In genomic region chr3:136836319-136837193, GRCm38 (mm10) we compare ENCODE assay signal across 9 mouse cellular contexts.
DNase-seq lines count a peak whose midpoint lies in the region; ATAC-seq and TF ChIP-seq lines count a peak whose summit lies in the region.
"Had no signal": no experiment of that assay in that cellular context is flagged by ENCODE, and none has a peak within 500 bp of the region (broad histone marks: within the 10 kb centered on the region; RNA-seq: fewer than 3 reads in every experiment).

No protein-coding gene starts in this region.

- H3K4me1 ChIP-seq in heart, embryonic 12.5 days (replicated peaks): peaks cover 41% of the 10 kb centered on the region
- 0 out of 2 replicates have a peak, but pooled peaks cover 3% of the 10 kb centered on the region for H3K4me1 ChIP-seq in thymus, adult 2 months (replicated peaks; ENCODE audit: control insufficient read depth, insufficient read depth, low read length)

- DNase-seq in layer of hippocampus, adult 2 months (ENCODE audit: low spot score in 2 of 2): peak in 1 of 2 experiments; percentile 55
- no peak for DNase-seq in layer of hippocampus, adult 8-10 months (ENCODE audit: low spot score in 2 of 2)
- DNase-seq in brain, embryonic 14.5 days (ENCODE audit: low read depth): peak; percentile 38
- peak; percentile 42 for DNase-seq in lung, postnatal 25 days (ENCODE audit: low spot score)
- no peak for DNase-seq in thymus, adult 2 months
- no peak for DNase-seq in adrenal gland, adult 2 months

- H3K27ac ChIP-seq in layer of hippocampus, adult 2 months: peak overlapping the region; percentile 90
- peak overlapping the region; percentile 75 for H3K27ac ChIP-seq in heart, embryonic 12.5 days (ENCODE audit: poor library complexity, severe bottlenecking)
- H3K27ac ChIP-seq in thymus, adult 2 months (ENCODE audit: control insufficient read depth, insufficient read depth, low read length): no peak overlapping the region
- H3K27ac ChIP-seq: neural tube, embryonic 12.5 days had no signal

- no peaks in the 10 kb centered on the region for H3K36me3 ChIP-seq in heart, embryonic 12.5 days
- no peaks in the 10 kb centered on the region for H3K36me3 ChIP-seq in thymus, adult 2 months (ENCODE audit: control insufficient read depth, insufficient read depth, low read length)
- H3K36me3 ChIP-seq: neural tube, embryonic 12.5 days had no signal

- TF ChIP-seq CTCF in layer of hippocampus, adult 2 months (conservative IDR thresholded peaks at IDR 0.05): no peak
- TF ChIP-seq CTCF in brain, embryonic 14.5 days (IDR thresholded peaks at IDR 0.05; ENCODE audit: borderline replicate concordance, extremely low read depth, insufficient read depth, insufficient read length): no peak
- no peak for TF ChIP-seq CTCF in thymus, adult 2 months (IDR thresholded peaks at IDR 0.05; ENCODE audit: borderline replicate concordance, control insufficient read depth, extremely low read depth, insufficient read depth, low read length, poor library complexity)

- whole genome bisulfite sequencing in heart, embryonic 12.5 days: 13% methylated on average over 17 of the region's 17 CpGs
- WGBS in thymus, adult 2 months: 95% methylated on average over 17 of the region's 17 CpGs

- H3K4me2 ChIP-seq in heart, embryonic 12.5 days: peak overlapping the region; percentile 51
- H3K4me2 ChIP-seq: neural tube, embryonic 12.5 days had no signal

- H3K9ac ChIP-seq in heart, embryonic 12.5 days: 0 out of 2 replicates have a peak overlapping the region, but pooled peaks have one; percentile 18
- H3K9ac ChIP-seq: neural tube, embryonic 12.5 days had no signal

- H3K4me3 ChIP-seq in layer of hippocampus, adult 2 months: no peak overlapping the region
- 0 out of 2 replicates have a peak overlapping the region, but pooled peaks have one; percentile 12 for H3K4me3 ChIP-seq in heart, embryonic 12.5 days
- H3K4me3 ChIP-seq in thymus, adult 2 months (ENCODE audit: control insufficient read depth, insufficient read depth, low read length): no peak overlapping the region
- H3K4me3 ChIP-seq: neural tube, embryonic 12.5 days had no signal

- ATAC-seq in heart, embryonic 12.5 days (ENCODE audit: insufficient number of reproducible peaks, low FRiP score): peak; percentile 53; the same call in 1 of the 2 replicates
- ATAC-seq in inflammation-experienced regulatory T-cells, adult 6 months: no peak

- H3K9me3 ChIP-seq in heart, embryonic 12.5 days (replicated peaks): no peaks in the 10 kb centered on the region
- H3K9me3 ChIP-seq: neural tube, embryonic 12.5 days had no signal

- TF ChIP-seq POLR2A in brain, embryonic 14.5 days (IDR thresholded peaks at IDR 0.05; ENCODE audit: borderline replicate concordance, extremely low read depth, insufficient read depth, insufficient read length, poor library complexity, severe bottlenecking): no peak
- TF ChIP-seq POLR2A in thymus, adult 2 months (IDR thresholded peaks at IDR 0.05; ENCODE audit: control insufficient read depth, extremely low read depth, insufficient read depth, low read length, poor library complexity): no peak

- no peaks in the 10 kb centered on the region for H3K27me3 ChIP-seq in heart, embryonic 12.5 days (replicated peaks)
- H3K27me3 ChIP-seq in thymus, adult 2 months (ENCODE audit: control insufficient read depth, insufficient read depth, low read length): no peaks in the 10 kb centered on the region
- H3K27me3 ChIP-seq: neural tube, embryonic 12.5 days had no signal

Comparison
In these comparisons a context has a peak if more than half of its experiments do, and no peak if none do; other contexts are left out.
1. DNase-seq: peak in brain, embryonic 14.5 days (single experiment) and lung, postnatal 25 days (single experiment); none in layer of hippocampus, adult 8-10 months (0 of 2), thymus, adult 2 months (single experiment) and adrenal gland, adult 2 months (single experiment).